ENCODE assay signal across 21 mouse cellular contexts in genomic region chr11:78129458-78129857, GRCm38 (mm10). TPM values are rescaled to one million over a fixed set of nuclear protein-coding genes. Genes with fewer than 3 reads are reported as not detected.
DNase-seq lines count a peak whose midpoint lies in the region; ATAC-seq and TF ChIP-seq lines count a peak whose summit lies in the region.
"Had no signal": no experiment of that assay in that cellular context is flagged by ENCODE, and none has a peak within 500 bp of the region (broad histone marks: within the 10 kb centered on the region; RNA-seq: fewer than 3 reads in every experiment).

No protein-coding gene starts in this region.

- H3K4me2 ChIP-seq in heart, embryonic 15.5 days, result no peak overlapping the region
- H3K4me2 ChIP-seq: embryonic facial prominence, embryonic 12.5 days; forebrain, embryonic 15.5 days; liver, embryonic 15.5 days; midbrain, embryonic 13.5 days had no signal

- no peak for TF ChIP-seq CTCF in layer of hippocampus, adult 2 months (conservative IDR thresholded peaks at IDR 0.05)
- no peak for TF ChIP-seq CTCF in brain, embryonic 14.5 days (IDR thresholded peaks at IDR 0.05; ENCODE audit: borderline replicate concordance, extremely low read depth, insufficient read depth, insufficient read length)

- ATAC-seq in heart, embryonic 15.5 days (replicated peaks; ENCODE audit: insufficient number of reproducible peaks, insufficient read depth, low FRiP score, low read depth), result no peak
- ATAC-seq: forebrain, embryonic 15.5 days; lung, postnatal 0 days; midbrain, embryonic 13.5 days had no signal

- H3K27ac ChIP-seq in heart, embryonic 15.5 days, result peak overlapping the region; percentile 31; the same call in 1 of the 2 replicates
- 0 out of 2 replicates have a peak overlapping the region, but pooled peaks have one; percentile 10 for H3K27ac ChIP-seq in layer of hippocampus, adult 2 months
- H3K27ac ChIP-seq: embryonic facial prominence, embryonic 12.5 days; forebrain, embryonic 15.5 days; heart, embryonic 10.5 days; liver, embryonic 15.5 days; midbrain, embryonic 13.5 days had no signal

- H3K9me3 ChIP-seq in heart, embryonic 15.5 days (replicated peaks), result no peaks in the 10 kb centered on the region
- H3K9me3 ChIP-seq: embryonic facial prominence, embryonic 12.5 days; forebrain, embryonic 15.5 days; heart, embryonic 10.5 days; liver, embryonic 15.5 days; midbrain, embryonic 13.5 days had no signal

- WGBS in heart, embryonic 15.5 days, result 54% methylated on average over 8 of the region's 8 CpGs

- H3K4me1 ChIP-seq in heart, embryonic 15.5 days (replicated peaks), result peaks cover 22% of the 10 kb centered on the region

- H3K27me3 ChIP-seq in heart, embryonic 15.5 days, result no peaks in the 10 kb centered on the region
- H3K27me3 ChIP-seq: CH12.LX; embryonic facial prominence, embryonic 12.5 days; forebrain, embryonic 15.5 days; liver, embryonic 15.5 days; midbrain, embryonic 13.5 days had no signal

- no peak overlapping the region for H3K9ac ChIP-seq in heart, embryonic 15.5 days
- H3K9ac ChIP-seq: embryonic facial prominence, embryonic 12.5 days; forebrain, embryonic 15.5 days; liver, embryonic 15.5 days; midbrain, embryonic 13.5 days had no signal

- DNase-seq in heart, adult 8-10 months (ENCODE audit: low spot score), result no peak
- no peak for DNase-seq in layer of hippocampus, adult 2 months (ENCODE audit: low spot score in 2 of 2)
- no peak for DNase-seq in layer of hippocampus, postnatal 10 days (ENCODE audit: low spot score in 2 of 2)
- DNase-seq in brain, embryonic 14.5 days (ENCODE audit: low read depth), result peak; percentile 66
- peak; percentile 79 for DNase-seq in retina, postnatal 1 day
- DNase-seq in lung, postnatal 25 days (ENCODE audit: low spot score), result no peak
- DNase-seq: adrenal gland, adult 8-10 months; cerebellum, adult 9-10 months; gastrocnemius, postnatal 14 days; kidney, adult 2 months; kidney, postnatal 10 days; thymus, postnatal 25 days had no signal

- no peak overlapping the region for H3K4me3 ChIP-seq in heart, embryonic 15.5 days
- H3K4me3 ChIP-seq in layer of hippocampus, adult 2 months, result no peak overlapping the region
- H3K4me3 ChIP-seq: embryonic facial prominence, embryonic 12.5 days; erythroblast, embryonic 14.5 days; forebrain, embryonic 15.5 days; heart, embryonic 10.5 days; liver, embryonic 15.5 days; midbrain, embryonic 13.5 days had no signal

- no peaks in the 10 kb centered on the region for H3K36me3 ChIP-seq in heart, embryonic 15.5 days
- H3K36me3 ChIP-seq: embryonic facial prominence, embryonic 12.5 days; forebrain, embryonic 15.5 days had no signal

- TF ChIP-seq POLR2A in brain, embryonic 14.5 days (IDR thresholded peaks at IDR 0.05; ENCODE audit: borderline replicate concordance, extremely low read depth, insufficient read depth, insufficient read length, poor library complexity, severe bottlenecking), result no peak

RNA-seq across cellular contexts. Expression of gene Fam222b, which starts 35.0 kb away (rescaled TPM):
- polyA plus RNA-seq in heart, embryonic 15.5 days (2015; fragmentation: Nextera tagmentation; extraction: Ambion mirVana), result 14.1 and 16.2 TPM in 2 replicates
- total RNA-seq in heart, adult 8-10 months (2022), result 10 to 100 TPM; 10.1 to 14.1 (median 12.5) TPM
- total RNA-seq in layer of hippocampus, adult 2 months (2021), result 10 to 100 TPM; 29.5 to 30.3 TPM
- total RNA-seq in layer of hippocampus, postnatal 10 days (2021), result 10 to 100 TPM; 24.3 to 27.0 TPM
- polyA plus RNA-seq in brain, embryonic 14.5 days (2012; rRNA removed), result 19.8 and 36.5 TPM in 2 replicates

RNA-seq across cellular contexts. Expression of gene Traf4, which starts 35.9 kb away (rescaled TPM):
- 30.8 and 42.8 TPM in 2 replicates for polyA plus RNA-seq in heart, embryonic 15.5 days (2015; fragmentation: Nextera tagmentation; extraction: Ambion mirVana)
- total RNA-seq in heart, adult 8-10 months (2022), result 1 to 10 TPM; 3.4 to 4.3 (median 3.7) TPM
- 10 to 100 TPM; 11.1 to 13.3 TPM for total RNA-seq in layer of hippocampus, adult 2 months (2021)
- 10 to 100 TPM; 47.8 to 48.9 TPM for total RNA-seq in layer of hippocampus, postnatal 10 days (2021)
- 204 and 250 TPM in 2 replicates for polyA plus RNA-seq in brain, embryonic 14.5 days (2012; rRNA removed)

RNA-seq across cellular contexts. Expression of gene Nek8, which starts 47.0 kb away (rescaled TPM):
- polyA plus RNA-seq in heart, embryonic 15.5 days (2015; fragmentation: Nextera tagmentation; extraction: Ambion mirVana), result 12.4 and 17.3 TPM in 2 replicates
- total RNA-seq in heart, adult 8-10 months (2022), result 1 to 10 TPM; 2.0 to 3.2 (median 2.3) TPM
- total RNA-seq in layer of hippocampus, adult 2 months (2021), result 1 to 10 TPM; 2.6 to 3.3 TPM
- 1 to 10 TPM; 6.2 to 6.4 TPM for total RNA-seq in layer of hippocampus, postnatal 10 days (2021)
- 8.1 and 13.8 TPM in 2 replicates for polyA plus RNA-seq in brain, embryonic 14.5 days (2012; rRNA removed)

RNA-seq across cellular contexts. Expression of gene Tlcd1, which starts 47.1 kb away (rescaled TPM):
- polyA plus RNA-seq in heart, embryonic 15.5 days (2015; fragmentation: Nextera tagmentation; extraction: Ambion mirVana), result 13.5 and 14.2 TPM in 2 replicates
- total RNA-seq in heart, adult 8-10 months (2022), result 1 to 10 TPM; 2.9 to 7.1 (median 5.0) TPM
- total RNA-seq in layer of hippocampus, adult 2 months (2021), result 10 to 100 TPM; 21.1 to 24.3 TPM
- total RNA-seq in layer of hippocampus, postnatal 10 days (2021), result 10 to 100 TPM; 37.0 to 38.8 TPM
- polyA plus RNA-seq in brain, embryonic 14.5 days (2012; rRNA removed), result 13.1 and 15.4 TPM in 2 replicates

RNA-seq across cellular contexts. Expression of gene Eral1, which starts 49.3 kb away (rescaled TPM):
- polyA plus RNA-seq in heart, embryonic 15.5 days (2015; fragmentation: Nextera tagmentation; extraction: Ambion mirVana), result 21.1 and 24.5 TPM in 2 replicates
- 10 to 100 TPM; 25.9 to 31.5 (median 28.5) TPM for total RNA-seq in heart, adult 8-10 months (2022)
- total RNA-seq in layer of hippocampus, adult 2 months (2021), result 10 to 100 TPM; 19.5 to 20.1 TPM
- total RNA-seq in layer of hippocampus, postnatal 10 days (2021), result 10 to 100 TPM; 19.0 to 20.1 TPM
- polyA plus RNA-seq in brain, embryonic 14.5 days (2012; rRNA removed), result 31.5 and 40.6 TPM in 2 replicates

Comparison
In these comparisons a context has a peak if more than half of its experiments do, and no peak if none do; other contexts are left out.
1. DNase-seq: peak in brain, embryonic 14.5 days (single experiment) and retina, postnatal 1 day (single experiment); none in heart, adult 8-10 months (single experiment), layer of hippocampus, adult 2 months (0 of 2), layer of hippocampus, postnatal 10 days (0 of 2) and lung, postnatal 25 days (single experiment).